Mouse (Mus musculus): ENCODE measurements around the gene Kcnk18. TPM values are rescaled to one million over a fixed set of nuclear protein-coding genes. Genes with fewer than 3 reads are reported as not detected.

Gene Kcnk18
- polyA plus RNA-seq, 2 experiments from 2014 or later: not detected

Other genes starting within 250 kb of the Kcnk18 start
- 1 to 10 TPM in 1 of 2 experiments, under 1 TPM in 1; 0.90 to 2.9 TPM for gene Shtn1, start 143.1 kb upstream of the Kcnk18 start, polyA plus RNA-seq (2017; shearing (Covaris generic))
- not detected for gene Vax1, start 49.2 kb upstream of the Kcnk18 start, polyA plus RNA-seq (2017; shearing (Covaris generic))
- 10 to 100 TPM; 21.1 to 28.6 TPM for gene Slc18a2, start 41.7 kb downstream of the Kcnk18 start, polyA plus RNA-seq (2017; shearing (Covaris generic))
- gene Rps12-ps3, start 103.1 kb downstream of the Kcnk18 start, polyA plus RNA-seq (2017; shearing (Covaris generic)): 100 to 1,000 TPM in 1 of 2 experiments, 10 to 100 TPM in 1; 76.5 to 637 TPM
- gene Pdzd8, start 126.6 kb downstream of the Kcnk18 start, polyA plus RNA-seq (2017; shearing (Covaris generic)): 10 to 100 TPM in 1 of 2 experiments, 1 to 10 TPM in 1; 6.2 to 10.1 TPM
- gene Emx2, start 239.2 kb downstream of the Kcnk18 start, polyA plus RNA-seq (2017; shearing (Covaris generic)): not detected